Mouse (Mus musculus): ENCODE data around the gene Ifna9.
A peak's percentile ranks its signal among the peaks of the same experiment; 100 is the strongest.
"Not testable (repeated sequence)": the region's sequence is repeated elsewhere in the genome, so short reads cannot be mapped to it uniquely, and the experiment has no call there.

Gene Ifna9

GRCm38 (mm10) chr4:88592285-88592684, at the start of gene Ifna9:
Gene Ifna9 (minus strand): TSS chr4:88592385.
- no peak for DNase-seq (ENCODE audit: low spot score)

- peak; percentile 91 for DNase-seq (ENCODE audit: low spot score)
Measured at GRCm38 (mm10) chr4:88641077-88641831, 49.1 kb upstream of the Ifna9 start.

DNA sequence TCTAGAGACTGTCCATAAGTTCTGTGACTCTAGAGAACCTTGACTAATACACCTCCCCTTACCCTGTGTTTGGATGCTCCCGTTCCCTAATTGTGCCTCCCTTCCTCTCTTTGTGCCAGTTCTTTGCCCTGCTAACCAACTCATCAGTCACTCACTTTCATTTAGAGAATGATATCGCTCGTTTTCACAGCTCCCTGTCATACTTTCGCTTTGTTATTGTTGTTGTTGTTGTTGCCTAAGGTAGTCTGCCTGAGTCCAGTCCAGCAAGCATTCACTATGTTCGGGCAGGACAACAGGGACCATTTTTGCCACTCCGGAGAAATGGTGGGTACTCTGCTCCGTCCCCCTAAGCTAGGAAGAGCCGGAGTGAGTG, 48.5 kb upstream of the Ifna9 start:
- DNase-seq (ENCODE audit: low spot score), result no peak

- DNase-seq (ENCODE audit: low spot score), result no peak
Measured at GRCm38 (mm10) chr4:88634311-88634710, 42.1 kb upstream of the Ifna9 start, which contains the start of gene C87499. Gene C87499 (minus strand): TSS chr4:88634411.

DNA sequence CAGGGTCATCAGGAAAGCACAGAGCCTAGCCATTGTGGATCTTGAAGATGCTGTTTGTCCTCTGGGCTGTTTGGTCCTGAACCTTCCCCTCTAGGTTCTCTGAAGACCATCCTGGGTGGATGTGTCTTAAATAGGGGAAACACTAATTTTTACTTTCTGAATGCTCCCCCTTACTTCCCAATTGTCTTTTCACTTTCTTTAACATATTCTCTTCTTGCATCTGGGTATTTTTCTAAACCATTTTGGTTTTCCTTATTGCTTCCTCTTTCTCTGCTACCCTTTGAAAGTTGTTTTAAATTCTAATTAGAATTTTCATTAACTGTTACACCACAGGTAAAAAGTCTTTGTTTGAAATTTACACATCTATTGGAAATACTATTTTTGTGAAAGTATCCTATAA, 11.1 kb upstream of the Ifna9 start, which contains the start of gene Ifna12:
Gene Ifna12, minus strand, starts transcription at position 101 of the 400 bp plus-strand sequence.
- no peak for DNase-seq (ENCODE audit: low spot score)

GRCm38 (mm10) chr4:88571698-88572097, 20.5 kb downstream of the Ifna9 start, which contains the start of gene Ifna14:
Gene Ifna14 (minus strand): TSS chr4:88571798.
- DNase-seq (ENCODE audit: low spot score), result no peak

- no peak for DNase-seq (ENCODE audit: low spot score)
Measured at GRCm38 (mm10) chr4:88561791-88562190, 30.4 kb downstream of the Ifna9 start.

GRCm38 (mm10) chr4:88558145-88558544, 34.0 kb downstream of the Ifna9 start, which contains the start of gene Ifna15:
Gene Ifna15 (minus strand): TSS chr4:88558245.
- DNase-seq (ENCODE audit: low spot score), result not testable (repeated sequence)

DNA sequence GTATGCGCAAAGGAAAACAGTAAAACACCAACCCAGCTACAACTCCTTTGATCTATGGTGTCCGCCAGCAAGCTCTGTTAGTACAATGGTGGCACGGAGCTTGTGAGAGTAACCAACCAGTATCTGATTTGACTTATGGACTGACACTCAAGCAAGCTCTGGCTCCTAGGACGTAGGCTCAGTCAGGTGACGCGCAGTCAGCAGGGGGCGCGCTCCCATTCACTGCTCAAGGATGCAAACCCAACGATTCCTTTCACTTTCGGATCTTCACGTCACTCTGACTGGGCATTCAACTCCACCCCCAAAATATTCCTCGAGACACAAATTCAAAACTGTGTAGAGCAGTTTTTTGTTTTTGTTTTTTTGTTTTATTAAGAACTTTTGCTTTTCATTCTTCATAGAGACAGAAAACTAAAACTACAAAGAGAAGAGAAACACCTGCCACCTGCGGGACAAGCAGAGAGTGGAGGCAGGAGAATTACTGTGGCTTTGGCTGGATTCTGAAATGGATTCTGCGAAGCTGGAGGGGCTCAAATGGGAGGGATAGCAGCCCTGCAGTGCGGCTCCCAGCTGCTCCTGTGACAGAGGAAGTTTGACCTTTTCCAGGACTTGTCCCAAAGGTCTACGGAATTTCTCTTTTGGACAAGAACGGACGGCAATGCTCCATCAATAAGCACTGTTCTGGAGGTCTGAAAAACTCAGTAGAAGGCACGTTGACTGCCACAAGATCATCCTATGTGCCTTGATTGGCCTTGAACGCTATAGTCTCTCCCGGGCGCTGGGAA, 41.8 kb downstream of the Ifna9 start:
- peak; percentile 76 for DNase-seq (ENCODE audit: low spot score)

DNA sequence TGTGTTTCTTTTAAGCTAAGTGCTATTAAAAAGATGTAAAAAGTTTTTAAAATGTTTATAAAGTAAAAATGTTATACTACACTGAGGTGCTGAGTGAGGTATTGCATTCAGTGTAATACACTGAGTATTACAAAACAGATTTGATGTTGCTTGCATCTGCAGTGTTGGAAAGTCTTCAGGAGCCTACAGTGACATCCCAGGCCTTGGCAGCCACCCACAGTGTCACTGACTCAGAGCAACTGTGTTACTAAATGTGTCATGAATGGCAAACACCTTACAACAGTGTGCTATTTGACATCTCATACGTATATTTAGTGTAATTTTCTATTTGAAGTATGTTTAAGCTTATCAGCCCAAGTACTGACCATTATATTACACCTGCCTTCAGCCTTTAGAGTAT, 44.2 kb downstream of the Ifna9 start:
- no peak for DNase-seq (ENCODE audit: low spot score)

GRCm38 (mm10) chr4:88543649-88544234, 48.4 kb downstream of the Ifna9 start:
- peak; percentile 35 for DNase-seq (ENCODE audit: low spot score)
